21 mouse cellular contexts compared by ENCODE assay signal in the genomic region with DNA sequence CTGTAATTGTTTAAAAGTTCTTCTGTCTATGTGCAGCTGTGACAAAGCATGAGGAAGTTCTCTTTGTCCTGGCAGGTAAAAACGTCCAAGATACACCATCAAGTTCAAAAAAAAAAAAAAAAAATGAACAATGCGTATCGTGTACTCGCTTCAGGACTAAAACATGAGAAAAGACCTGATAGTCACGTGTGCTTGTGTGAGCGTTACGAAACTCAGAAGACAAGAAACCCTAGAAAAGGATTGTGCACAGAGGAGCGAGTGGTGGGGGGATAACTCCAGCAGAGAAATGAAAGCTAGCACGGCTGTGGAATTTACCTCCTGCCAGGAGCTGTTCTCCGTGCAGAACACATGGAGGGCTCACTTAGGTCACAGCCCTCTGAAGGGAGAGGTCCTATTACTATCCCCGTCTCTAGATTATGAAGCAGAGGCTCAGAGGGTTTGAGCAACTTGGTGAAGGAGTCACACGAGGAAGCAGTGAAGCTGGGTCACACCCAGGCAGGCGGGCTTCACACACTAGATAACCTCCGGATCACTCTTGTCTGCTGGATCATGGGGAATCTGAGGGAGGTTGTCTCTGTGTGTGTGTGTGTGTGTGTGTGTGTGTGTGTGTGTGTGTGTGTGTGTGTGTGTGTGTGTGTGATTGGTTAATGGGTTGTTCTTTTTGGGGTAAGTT.
DNase-seq lines count a peak whose midpoint lies in the region; ATAC-seq and TF ChIP-seq lines count a peak whose summit lies in the region.
"Had no signal": no experiment of that assay in that cellular context is flagged by ENCODE, and none has a peak within 500 bp of the region (broad histone marks: within the 10 kb centered on the region; RNA-seq: fewer than 3 reads in every experiment).

No protein-coding gene starts in this region.

- ATAC-seq in heart, embryonic 16.5 days (replicated peaks; ENCODE audit: extremely low read depth, insufficient read depth, low FRiP score), result no peak
- 0 out of 2 replicates have a peak, but pooled peaks have one; percentile 61 for ATAC-seq in megakaryocyte-erythroid progenitor cell, adult 5-6 weeks (replicated peaks; ENCODE audit: low FRiP score, low TSS enrichment, poor library complexity, severe bottlenecking)
- no peak for ATAC-seq in cerebellum, adult (ENCODE audit: insufficient number of reproducible peaks, low FRiP score, low TSS enrichment)
- ATAC-seq in frontal cortex, adult (ENCODE audit: low TSS enrichment), result no peak
- ATAC-seq: forebrain, embryonic 16.5 days; midbrain, embryonic 15.5 days had no signal

- peaks cover 7% of the 10 kb centered on the region for H3K27me3 ChIP-seq in heart, embryonic 16.5 days (ENCODE audit: control insufficient read depth, insufficient read depth, low read length)
- H3K27me3 ChIP-seq: midbrain, embryonic 15.5 days had no signal

- H3K4me3 ChIP-seq in heart, embryonic 16.5 days (ENCODE audit: low read length), result no peak overlapping the region
- peak overlapping the region; percentile 35 for H3K4me3 ChIP-seq in bone marrow macrophage, adult 2 months (ENCODE audit: insufficient read depth, low read length)
- H3K4me3 ChIP-seq: erythroblast, embryonic 14.5 days; hindbrain, embryonic 10.5 days; limb, embryonic 15.5 days; midbrain, embryonic 15.5 days had no signal

- H3K27ac ChIP-seq in heart, embryonic 16.5 days (ENCODE audit: low read length), result no peak overlapping the region
- H3K27ac ChIP-seq in bone marrow macrophage, adult 2 months (ENCODE audit: insufficient read depth, low read depth, low read length), result no peak overlapping the region
- H3K27ac ChIP-seq: hindbrain, embryonic 10.5 days; limb, embryonic 15.5 days; midbrain, embryonic 15.5 days had no signal

- no peak overlapping the region for H3K9ac ChIP-seq in heart, embryonic 16.5 days (ENCODE audit: low read length)
- H3K9ac ChIP-seq: limb, embryonic 15.5 days; midbrain, embryonic 15.5 days had no signal

- H3K36me3 ChIP-seq in heart, embryonic 16.5 days (ENCODE audit: control insufficient read depth, insufficient read depth), result no peaks in the 10 kb centered on the region
- H3K36me3 ChIP-seq: hindbrain, embryonic 10.5 days; limb, embryonic 15.5 days; midbrain, embryonic 15.5 days had no signal

- 0 out of 2 replicates have a peak, but pooled peaks cover 3% of the 10 kb centered on the region for H3K4me1 ChIP-seq in heart, embryonic 16.5 days (ENCODE audit: control insufficient read depth, insufficient read depth, low read length)
- no peaks in the 10 kb centered on the region; the same call in 1 of the 2 replicates for H3K4me1 ChIP-seq in bone marrow macrophage, adult 2 months (ENCODE audit: control insufficient read depth, insufficient read depth, low read length)
- H3K4me1 ChIP-seq: midbrain, embryonic 15.5 days had no signal

- 39% methylated on average over 14 of the region's 14 CpGs for WGBS in heart, embryonic 16.5 days

- peak overlapping the region; percentile 14; the same call in 1 of the 2 replicates for H3K4me2 ChIP-seq in heart, embryonic 16.5 days (ENCODE audit: low read depth, low read length)
- H3K4me2 ChIP-seq: limb, embryonic 15.5 days; midbrain, embryonic 15.5 days had no signal

- H3K9me3 ChIP-seq in heart, embryonic 16.5 days (replicated peaks; ENCODE audit: control insufficient read depth, low read length), result no peaks in the 10 kb centered on the region
- H3K9me3 ChIP-seq: hindbrain, embryonic 10.5 days; limb, embryonic 15.5 days; midbrain, embryonic 15.5 days had no signal

- peak; percentile 18 for DNase-seq in embryo, embryonic 10 days (ENCODE audit: low spot score)
- DNase-seq in embryo, embryonic 9.5 days (ENCODE audit: extremely low spot score), result no peak
- DNase-seq in heart, adult 8-10 months (ENCODE audit: low spot score), result no peak
- DNase-seq: cerebellum, adult 11-12 months; cerebellum, postnatal 25 days; heart, adult 18-20 months; kidney, adult 18-20 months; kidney, postnatal 14 days; lung, adult 2 months; lung, postnatal 4 days; right cerebral cortex, adult 18-20 months had no signal

- no peak for TF ChIP-seq POLR2A in bone marrow macrophage, adult 2 months (IDR thresholded peaks at IDR 0.05; ENCODE audit: borderline replicate concordance, low read depth, low read length)

- no peak for TF ChIP-seq CTCF in bone marrow macrophage, adult 2 months (IDR thresholded peaks at IDR 0.05; ENCODE audit: low read depth, low read length)
